Mouse (Mus musculus): ENCODE results near the gene Msh4.

DNA sequence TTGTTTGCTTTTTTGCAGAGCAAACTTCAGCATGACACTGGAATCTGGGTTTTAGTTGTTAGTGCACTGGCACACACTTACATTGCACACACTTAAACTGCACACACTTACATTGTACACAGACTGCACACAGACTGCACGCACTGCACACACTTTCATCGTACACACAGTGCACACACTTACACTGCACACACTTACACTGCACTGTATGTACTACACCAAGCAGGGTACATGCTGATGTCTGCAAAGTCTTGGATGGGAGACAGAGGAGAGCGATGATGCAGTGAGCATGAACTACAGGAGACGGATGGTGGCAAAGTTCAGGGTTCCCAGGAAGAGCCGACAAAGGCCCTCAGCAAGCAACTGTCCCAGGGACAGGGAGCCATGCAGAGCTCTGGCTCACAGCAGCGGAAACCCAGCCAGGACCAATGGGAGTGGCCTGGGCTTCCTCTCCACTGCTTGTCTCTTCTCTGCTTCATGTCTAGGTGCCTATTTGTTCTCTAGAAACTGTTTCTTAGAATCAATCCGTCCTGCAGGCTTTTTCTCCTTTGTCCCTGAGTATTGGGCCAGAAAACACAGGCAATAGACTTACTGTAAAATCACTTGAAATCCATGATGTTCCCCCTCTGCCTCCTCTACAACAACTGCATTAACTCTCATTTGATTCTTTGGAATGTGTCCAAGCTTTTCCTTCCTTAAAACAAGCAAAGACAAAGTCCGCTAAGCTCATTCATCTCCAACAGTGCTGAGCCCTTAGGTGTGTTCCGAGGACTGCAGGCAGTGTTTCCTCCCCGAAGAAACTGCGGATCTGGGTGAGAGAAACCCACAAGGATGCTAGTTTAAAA is 82.0 kb downstream of the Msh4 start:
- TF ChIP-seq MAFK (IDR thresholded peaks at IDR 0.05; ENCODE audit: insufficient read depth, low read depth, low read length) (no peak), CHD2 (IDR thresholded peaks at IDR 0.05; ENCODE audit: low read depth, low read length) (no peak), ZNF384 (IDR thresholded peaks at IDR 0.05; ENCODE audit: low read depth, low read length) (no peak)

All from ES-E14 (cell line).